Mouse (Mus musculus): ENCODE results near the gene Stat5a. TPM values are rescaled to one million over a fixed set of nuclear protein-coding genes. Genes with fewer than 3 reads are reported as not detected.

The Stat5a gene
- polyA plus RNA-seq, 1 experiment from 2014 or later: 5.5 TPM

- no peak overlapping the region for H3K27ac ChIP-seq
- H3K36me3 ChIP-seq: no peaks in the 10 kb centered on the region
- no peaks in the 10 kb centered on the region; the same call in 1 of the 2 replicates for H3K27me3 ChIP-seq
- H3K9ac ChIP-seq: no peak overlapping the region; the same call in 1 of the 2 replicates
- H3K4me2 ChIP-seq (replicated peaks): no peak overlapping the region
- H3K9me3 ChIP-seq: no peaks in the 10 kb centered on the region
- WGBS: 86% methylated on average over 13 of the region's 13 CpGs
- no peak overlapping the region for H3K4me3 ChIP-seq
- peaks cover 16% of the 10 kb centered on the region for H3K4me1 ChIP-seq
- ATAC-seq (ENCODE audit: insufficient number of reproducible peaks, insufficient read depth, low FRiP score, low TSS enrichment): no peak
Measured at GRCm38 (mm10) chr11:100821605-100822220, 37.4 kb upstream of the Stat5a start.

- Histone ChIP-seq H3K4me2 (replicated peaks) (no peak overlapping the region), H3K27ac (no peak overlapping the region), H3K4me1 (peaks cover 16% of the 10 kb centered on the region), H3K9ac (no peak overlapping the region), H3K9me3 (no peaks in the 10 kb centered on the region), H3K27me3 (no peaks in the 10 kb centered on the region; the same call in 1 of the 2 replicates), H3K36me3 (no peaks in the 10 kb centered on the region), H3K4me3 (no peak overlapping the region)
- ATAC-seq (ENCODE audit: insufficient number of reproducible peaks, insufficient read depth, low FRiP score, low TSS enrichment): no peak
- 70% methylated on average over 12 of the region's 12 CpGs for WGBS
Measured at GRCm38 (mm10) chr11:100822365-100822764, 36.8 kb upstream of the Stat5a start.

- no peak for ATAC-seq (ENCODE audit: insufficient number of reproducible peaks, insufficient read depth, low FRiP score, low TSS enrichment)
- Histone ChIP-seq H3K4me2 (replicated peaks) (no peak overlapping the region), H3K27me3 (no peaks in the 10 kb centered on the region; the same call in 1 of the 2 replicates), H3K4me1 (peaks cover 13% of the 10 kb centered on the region), H3K9me3 (no peaks in the 10 kb centered on the region), H3K4me3 (no peak overlapping the region), H3K9ac (no peak overlapping the region), H3K36me3 (no peaks in the 10 kb centered on the region), H3K27ac (no peak overlapping the region)
- WGBS: 69% methylated on average over 8 of the region's 8 CpGs
Measured at GRCm38 (mm10) chr11:100823543-100824313, 35.4 kb upstream of the Stat5a start.

- H3K4me2 ChIP-seq (replicated peaks): no peak overlapping the region
- no peaks in the 10 kb centered on the region; the same call in 1 of the 2 replicates for H3K27me3 ChIP-seq
- no peak for ATAC-seq (ENCODE audit: insufficient number of reproducible peaks, insufficient read depth, low FRiP score, low TSS enrichment)
- peaks cover 14% of the 10 kb centered on the region for H3K4me1 ChIP-seq
- no peaks in the 10 kb centered on the region for H3K9me3 ChIP-seq
- no peak overlapping the region for H3K4me3 ChIP-seq
- no peaks in the 10 kb centered on the region for H3K36me3 ChIP-seq
- no peak overlapping the region for H3K9ac ChIP-seq
- 83% methylated on average over 7 of the region's 7 CpGs for WGBS
- H3K27ac ChIP-seq: no peak overlapping the region
Measured at GRCm38 (mm10) chr11:100824496-100824895, 34.7 kb upstream of the Stat5a start.

GRCm38 (mm10) chr11:100825451-100825850 lies 33.7 kb upstream of the Stat5a start:
- Histone ChIP-seq H3K9ac (no peak overlapping the region), H3K36me3 (no peaks in the 10 kb centered on the region), H3K4me2 (replicated peaks) (no peak overlapping the region), H3K4me3 (no peak overlapping the region), H3K27ac (no peak overlapping the region), H3K9me3 (no peaks in the 10 kb centered on the region), H3K27me3 (no peaks in the 10 kb centered on the region; the same call in 1 of the 2 replicates), H3K4me1 (peaks cover 7% of the 10 kb centered on the region; the same call in 1 of the 2 replicates)
- 87% methylated on average over 9 of the region's 9 CpGs for WGBS
- no peak for ATAC-seq (ENCODE audit: insufficient number of reproducible peaks, insufficient read depth, low FRiP score, low TSS enrichment)

GRCm38 (mm10) chr11:100826161-100826866 lies 32.8 kb upstream of the Stat5a start:
- Histone ChIP-seq H3K36me3 (no peaks in the 10 kb centered on the region), H3K4me1 (peaks cover 13% of the 10 kb centered on the region; the same call in 1 of the 2 replicates), H3K4me2 (replicated peaks) (no peak overlapping the region), H3K27me3 (no peaks in the 10 kb centered on the region; the same call in 1 of the 2 replicates), H3K27ac (no peak overlapping the region), H3K9ac (no peak overlapping the region), H3K4me3 (no peak overlapping the region), H3K9me3 (no peaks in the 10 kb centered on the region)
- WGBS: 89% methylated on average over 13 of the region's 13 CpGs
- ATAC-seq (ENCODE audit: insufficient number of reproducible peaks, insufficient read depth, low FRiP score, low TSS enrichment): no peak

GRCm38 (mm10) chr11:100828676-100829151 lies 30.4 kb upstream of the Stat5a start:
- Histone ChIP-seq H3K9me3 (no peaks in the 10 kb centered on the region), H3K4me2 (replicated peaks) (no peak overlapping the region), H3K4me3 (no peak overlapping the region), H3K27ac (no peak overlapping the region), H3K27me3 (no peaks in the 10 kb centered on the region; the same call in 1 of the 2 replicates), H3K4me1 (peaks cover 10% of the 10 kb centered on the region; the same call in 1 of the 2 replicates), H3K36me3 (no peaks in the 10 kb centered on the region), H3K9ac (no peak overlapping the region)
- ATAC-seq (ENCODE audit: insufficient number of reproducible peaks, insufficient read depth, low FRiP score, low TSS enrichment): no peak
- 64% methylated on average over 10 of the region's 10 CpGs for WGBS

- Histone ChIP-seq H3K27me3 (no peaks in the 10 kb centered on the region; the same call in 1 of the 2 replicates), H3K4me3 (no peak overlapping the region), H3K9me3 (no peaks in the 10 kb centered on the region), H3K36me3 (no peaks in the 10 kb centered on the region), H3K27ac (no peak overlapping the region), H3K9ac (no peak overlapping the region), H3K4me2 (replicated peaks) (no peak overlapping the region), H3K4me1 (peaks cover 10% of the 10 kb centered on the region; the same call in 1 of the 2 replicates)
- 75% methylated on average over 12 of the region's 12 CpGs for WGBS
- no peak for ATAC-seq (ENCODE audit: insufficient number of reproducible peaks, insufficient read depth, low FRiP score, low TSS enrichment)
Measured at GRCm38 (mm10) chr11:100829691-100830090, 29.5 kb upstream of the Stat5a start.

GRCm38 (mm10) chr11:100831396-100831795 lies 27.8 kb upstream of the Stat5a start:
- no peak overlapping the region for H3K27ac ChIP-seq
- ATAC-seq (ENCODE audit: insufficient number of reproducible peaks, insufficient read depth, low FRiP score, low TSS enrichment): no peak

GRCm38 (mm10) chr11:100833466-100833865 lies 25.7 kb upstream of the Stat5a start:
- Histone ChIP-seq H3K36me3 (no peaks in the 10 kb centered on the region), H3K27me3 (no peaks in the 10 kb centered on the region), H3K9ac (no peak overlapping the region), H3K27ac (no peak overlapping the region), H3K4me1 (peaks cover 10% of the 10 kb centered on the region; the same call in 1 of the 2 replicates), H3K9me3 (no peaks in the 10 kb centered on the region), H3K4me3 (no peak overlapping the region), H3K4me2 (replicated peaks) (no peak overlapping the region)
- no peak for ATAC-seq (ENCODE audit: insufficient number of reproducible peaks, insufficient read depth, low FRiP score, low TSS enrichment)
- WGBS: 69% methylated on average over 7 of the region's 7 CpGs

More at GRCm38 (mm10) chr11:100831396-100831795, 27.8 kb upstream of the Stat5a start:
- H3K4me1 ChIP-seq: peaks cover 10% of the 10 kb centered on the region; the same call in 1 of the 2 replicates
- H3K9ac ChIP-seq: no peak overlapping the region
- H3K4me2 ChIP-seq (replicated peaks): no peak overlapping the region
- no peaks in the 10 kb centered on the region for H3K36me3 ChIP-seq
- no peak overlapping the region for H3K4me3 ChIP-seq
- no peaks in the 10 kb centered on the region for H3K27me3 ChIP-seq
- no peaks in the 10 kb centered on the region for H3K9me3 ChIP-seq
- WGBS: 80% methylated on average over 10 of the region's 10 CpGs

GRCm38 (mm10) chr11:100836923-100837702 lies 22.0 kb upstream of the Stat5a start:
- Histone ChIP-seq H3K36me3 (no peaks in the 10 kb centered on the region), H3K4me2 (replicated peaks) (no peak overlapping the region), H3K4me1 (0 out of 2 replicates have a peak, but pooled peaks cover 4% of the 10 kb centered on the region), H3K9me3 (no peaks in the 10 kb centered on the region), H3K4me3 (no peak overlapping the region), H3K27me3 (no peaks in the 10 kb centered on the region), H3K9ac (no peak overlapping the region), H3K27ac (no peak overlapping the region)
- 78% methylated on average over 9 of the region's 9 CpGs for WGBS
- ATAC-seq (ENCODE audit: insufficient number of reproducible peaks, insufficient read depth, low FRiP score, low TSS enrichment): no peak
